11 mouse cellular contexts compared by ENCODE assay signal in the genomic region with DNA sequence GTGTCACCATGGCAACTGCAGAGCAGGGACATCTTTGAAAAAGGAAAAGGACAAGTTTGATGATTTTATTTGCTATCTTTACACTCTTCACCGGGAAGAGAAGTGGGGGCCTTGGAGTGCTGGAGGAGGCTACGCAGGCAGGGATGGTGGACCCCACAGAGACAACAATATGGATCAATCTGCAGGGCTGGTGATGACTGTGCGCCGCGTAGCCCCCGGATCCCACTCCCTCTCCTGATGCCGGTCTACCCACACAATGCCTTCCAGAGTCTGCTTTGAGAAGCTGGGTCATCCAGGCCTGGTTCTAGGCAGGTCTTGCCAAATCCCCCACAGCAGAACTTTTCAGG.
DNase-seq lines count a peak whose midpoint lies in the region; ATAC-seq and TF ChIP-seq lines count a peak whose summit lies in the region.
"Had no signal": no experiment of that assay in that cellular context is flagged by ENCODE, and none has a peak within 500 bp of the region (broad histone marks: within the 10 kb centered on the region; RNA-seq: fewer than 3 reads in every experiment).

No protein-coding gene starts in this region.

- H3K9ac ChIP-seq in hindbrain, postnatal 0 days (replicated peaks; ENCODE audit: low read length) = no peak overlapping the region
- no peak overlapping the region for H3K9ac ChIP-seq in hindbrain, embryonic 14.5 days
- no peak overlapping the region for H3K9ac ChIP-seq in forebrain, embryonic 16.5 days (replicated peaks; ENCODE audit: low read depth, low read length)
- H3K9ac ChIP-seq: limb, embryonic 15.5 days had no signal

- H3K36me3 ChIP-seq in hindbrain, postnatal 0 days (ENCODE audit: insufficient read depth, low read length) = no peaks in the 10 kb centered on the region
- no peaks in the 10 kb centered on the region for H3K36me3 ChIP-seq in hindbrain, embryonic 14.5 days (replicated peaks; ENCODE audit: control insufficient read depth, insufficient read depth)
- H3K36me3 ChIP-seq in forebrain, embryonic 16.5 days (ENCODE audit: control insufficient read depth, insufficient read depth) = no peaks in the 10 kb centered on the region
- H3K36me3 ChIP-seq: limb, embryonic 15.5 days had no signal

- WGBS in hindbrain, postnatal 0 days = 65% methylated on average over 7 of the region's 7 CpGs
- WGBS in hindbrain, embryonic 14.5 days = 80% methylated on average over 7 of the region's 7 CpGs
- 90% methylated on average over 7 of the region's 7 CpGs for WGBS in forebrain, embryonic 16.5 days

- H3K9me3 ChIP-seq in hindbrain, postnatal 0 days (ENCODE audit: low read length) = no peaks in the 10 kb centered on the region
- no peaks in the 10 kb centered on the region for H3K9me3 ChIP-seq in hindbrain, embryonic 14.5 days (ENCODE audit: control insufficient read depth, low read length)
- H3K9me3 ChIP-seq in forebrain, embryonic 16.5 days (ENCODE audit: control insufficient read depth, low read length) = no peaks in the 10 kb centered on the region
- H3K9me3 ChIP-seq: limb, embryonic 15.5 days had no signal

- peak; percentile 34 for ATAC-seq in hindbrain, postnatal 0 days
- ATAC-seq in hindbrain, embryonic 14.5 days (ENCODE audit: low FRiP score) = no peak
- ATAC-seq in forebrain, embryonic 16.5 days = peak; percentile 34; the same call in 1 of the 2 replicates
- ATAC-seq: Patski had no signal

- H3K4me1 ChIP-seq in hindbrain, postnatal 0 days (ENCODE audit: insufficient read depth, low read length) = peaks cover 14% of the 10 kb centered on the region
- peaks cover 5% of the 10 kb centered on the region; the same call in 1 of the 2 replicates for H3K4me1 ChIP-seq in hindbrain, embryonic 14.5 days (replicated peaks; ENCODE audit: control insufficient read depth, insufficient read depth, low read length)
- peaks cover 14% of the 10 kb centered on the region for H3K4me1 ChIP-seq in forebrain, embryonic 16.5 days (replicated peaks; ENCODE audit: control insufficient read depth, insufficient read depth, low read length)

- DNase-seq in hindbrain, postnatal 0 days (ENCODE audit: low spot score) = no peak
- no peak for DNase-seq in hindbrain, embryonic 14.5 days (ENCODE audit: low spot score)
- peak; percentile 51 for DNase-seq in right cerebral cortex, adult 18-20 months
- DNase-seq in right cerebral cortex, postnatal 25 days = no peak
- peak; percentile 34 to 58 for DNase-seq in right cerebral cortex, postnatal 36 days (ENCODE audit: low spot score in 2 of 2)
- DNase-seq in natural killer cell, adult 2 months (ENCODE audit: low spot score in 2 of 2) = no peak
- DNase-seq: cerebellum, adult 18-20 months had no signal

- no peak for TF ChIP-seq CTCF in hindbrain, postnatal 0 days (IDR thresholded peaks at IDR 0.05; ENCODE audit: low read depth)

- no peak overlapping the region for H3K4me2 ChIP-seq in hindbrain, postnatal 0 days (ENCODE audit: low read depth, low read length)
- H3K4me2 ChIP-seq in hindbrain, embryonic 14.5 days (replicated peaks) = no peak overlapping the region
- H3K4me2 ChIP-seq in forebrain, embryonic 16.5 days (ENCODE audit: low read length) = no peak overlapping the region

- no peak overlapping the region for H3K27ac ChIP-seq in hindbrain, postnatal 0 days
- no peak overlapping the region for H3K27ac ChIP-seq in hindbrain, embryonic 14.5 days
- no peak overlapping the region for H3K27ac ChIP-seq in forebrain, embryonic 16.5 days (ENCODE audit: low read length)
- H3K27ac ChIP-seq: gastrocnemius, adult 2 months; limb, embryonic 15.5 days had no signal

- no peak overlapping the region for H3K4me3 ChIP-seq in hindbrain, postnatal 0 days (ENCODE audit: low read length)
- H3K4me3 ChIP-seq in hindbrain, embryonic 14.5 days (replicated peaks; ENCODE audit: low read length) = no peak overlapping the region
- no peak overlapping the region for H3K4me3 ChIP-seq in forebrain, embryonic 16.5 days (replicated peaks; ENCODE audit: low read length)
- H3K4me3 ChIP-seq: gastrocnemius, adult 2 months; limb, embryonic 15.5 days had no signal

- no peaks in the 10 kb centered on the region for H3K27me3 ChIP-seq in hindbrain, postnatal 0 days (ENCODE audit: insufficient read depth, low read length)
- no peaks in the 10 kb centered on the region for H3K27me3 ChIP-seq in hindbrain, embryonic 14.5 days (ENCODE audit: control insufficient read depth, insufficient read depth, low read length)
- H3K27me3 ChIP-seq in forebrain, embryonic 16.5 days (replicated peaks; ENCODE audit: control insufficient read depth, insufficient read depth, low read length) = no peaks in the 10 kb centered on the region
- H3K27me3 ChIP-seq: limb, embryonic 15.5 days; Patski had no signal

Comparison
In these comparisons a context has a peak if more than half of its experiments do, and no peak if none do; other contexts are left out.
1. DNase-seq: peak in right cerebral cortex, adult 18-20 months (single experiment) and right cerebral cortex, postnatal 36 days (2 of 2); none in hindbrain, postnatal 0 days (single experiment), hindbrain, embryonic 14.5 days (single experiment), right cerebral cortex, postnatal 25 days (single experiment) and natural killer cell, adult 2 months (0 of 2).